Mouse (Mus musculus) C2C12 (cell line): Measurements from ENCODE around the gene Mllt6. TPM values are rescaled to one million over a fixed set of nuclear protein-coding genes. Genes with fewer than 3 reads are reported as not detected.

Experiments used
- H3K27me3 ChIP-seq: one replicate; pipeline ENCODE4 v1.6.1; 2011; ENCODE audit not compliant: control insufficient read depth, insufficient read depth, insufficient read length
- H3K36me3 ChIP-seq: one replicate; pipeline ENCODE4 v1.6.1; 2011; ENCODE audit not compliant: control insufficient read depth, insufficient read depth
- H3K4me3 ChIP-seq: one replicate; pipeline ENCODE4 v1.5.1; 2011; ENCODE audit warnings: mild to moderate bottlenecking, control low read depth; ENCODE audit not compliant: poor library complexity, insufficient read depth, severe bottlenecking
- H3K79me2 ChIP-seq: one replicate; pipeline ENCODE4 v1.6.1; 2011; ENCODE audit not compliant: control insufficient read depth, insufficient read depth
- H3K79me3 ChIP-seq: one replicate; pipeline ENCODE4 v1.6.1; 2011; ENCODE audit warnings: low read depth, control low read depth
- H3ac ChIP-seq: one replicate; pipeline ENCODE3; 2011; ENCODE audit warnings: low read depth; ENCODE audit not compliant: control insufficient read depth, insufficient read length
- CEBPB ChIP-seq: IDR thresholded peaks from one replicate; pipeline ENCODE4 v1.6.1; 2011; ENCODE audit warnings: low read depth, mild to moderate bottlenecking, control low read depth, moderate library complexity
- CTCF ChIP-seq: IDR thresholded peaks from one replicate; pipeline ENCODE4 v1.5.1; 2011; ENCODE audit not compliant: control insufficient read depth, insufficient read depth, insufficient read length
- FOSL1 ChIP-seq: IDR thresholded peaks from one replicate; pipeline ENCODE4 v1.8.0; 2011; ENCODE audit warnings: mild to moderate bottlenecking, low read length; ENCODE audit not compliant: poor library complexity, insufficient read depth, severe bottlenecking
- MAX ChIP-seq: IDR thresholded peaks from one replicate; pipeline ENCODE4 v1.6.1; 2011; ENCODE audit warnings: mild to moderate bottlenecking, control low read depth
- MYOD1 ChIP-seq: IDR thresholded peaks from one replicate; pipeline ENCODE4 v1.6.1; 2011; ENCODE audit warnings: low read depth; ENCODE audit not compliant: control insufficient read depth, insufficient read length
- MYOG ChIP-seq: IDR thresholded peaks from one replicate; pipeline ENCODE4 v1.6.1; 2011; ENCODE audit not compliant: control insufficient read depth, insufficient read length; ENCODE audit errors: extremely low read depth
- USF1 ChIP-seq: IDR thresholded peaks from one replicate; pipeline ENCODE4 v1.6.1; 2011; ENCODE audit warnings: low read depth, mild to moderate bottlenecking, control low read depth, moderate library complexity
- polyA plus RNA-seq: library from polyadenylated mRNA; unstranded; fragments of >200 nt; fragmentation: generic; extraction: Trizol; gene quantifications from one replicate; pipeline ENCODE4 v1.2.1, GENCODE M21; 2012; ENCODE audit warnings: missing spikeins

Gene Mllt6
- polyA plus RNA-seq, 1 experiment, result 12.5 TPM

DNA sequence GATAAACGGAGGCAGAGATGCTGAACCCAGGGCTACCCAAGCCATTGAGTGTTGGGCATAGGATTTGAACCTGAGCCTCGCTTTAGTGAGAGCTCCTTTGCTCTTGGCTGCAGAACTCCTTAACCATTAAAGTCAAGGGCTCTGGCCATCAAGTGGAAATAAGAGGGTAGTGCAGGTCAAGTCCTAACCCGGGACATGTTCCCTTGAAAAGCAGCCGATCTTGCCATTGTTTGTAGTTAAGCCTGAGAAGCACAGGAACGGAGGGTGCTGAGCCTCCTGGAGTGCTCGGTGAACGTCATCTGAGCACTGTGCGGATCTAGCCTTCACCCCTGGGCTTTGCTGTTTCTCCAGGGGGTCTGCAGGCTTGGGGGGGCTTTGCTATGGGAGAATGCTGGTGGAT lies 14.6 kb downstream of the Mllt6 start:
- Histone ChIP-seq H3K27me3 (no peaks in the 10 kb centered on the region), H3K4me3 (no peak overlapping the region), H3ac (no peak overlapping the region)

DNA sequence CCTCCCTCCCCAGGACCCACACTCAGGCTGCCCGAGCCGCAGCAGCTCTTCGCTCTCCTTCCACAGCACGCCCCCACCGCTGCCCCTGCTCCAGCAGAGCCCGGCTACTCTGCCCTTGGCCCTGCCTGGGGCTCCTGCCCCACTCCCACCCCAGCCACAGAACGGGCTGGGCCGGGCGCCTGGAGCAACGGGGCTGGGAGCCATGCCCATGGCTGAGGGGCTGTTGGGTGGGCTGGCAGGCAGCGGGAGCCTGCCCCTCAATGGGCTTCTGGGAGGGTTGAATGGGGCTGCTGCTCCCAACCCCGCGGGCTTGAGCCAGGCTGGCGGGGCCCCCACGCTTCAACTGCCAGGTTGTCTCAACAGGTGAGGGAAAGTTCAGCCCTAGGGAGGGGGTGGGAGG lies 15.1 kb downstream of the Mllt6 start:
- Histone ChIP-seq H3K79me2 (no peaks in the 10 kb centered on the region), H3K79me3 (no peaks in the 10 kb centered on the region), H3ac (no peak overlapping the region), H3K36me3 (peaks cover 51% of the 10 kb centered on the region), H3K4me3 (no peak overlapping the region), H3K27me3 (no peaks in the 10 kb centered on the region)
- TF ChIP-seq MYOG (no peak), FOSL1 (no peak), MYOD1 (no peak), CTCF (no peak), MAX (no peak)

More for the DNA sequence above, 14.6 kb downstream of the Mllt6 start:
- no peaks in the 10 kb centered on the region for H3K79me3 ChIP-seq
- H3K79me2 ChIP-seq, result no peaks in the 10 kb centered on the region
- H3K36me3 ChIP-seq, result peaks cover 55% of the 10 kb centered on the region
- TF ChIP-seq CTCF (no peak), FOSL1 (no peak), USF1 (no peak), MAX (no peak), MYOG (no peak), CEBPB (no peak)

DNA sequence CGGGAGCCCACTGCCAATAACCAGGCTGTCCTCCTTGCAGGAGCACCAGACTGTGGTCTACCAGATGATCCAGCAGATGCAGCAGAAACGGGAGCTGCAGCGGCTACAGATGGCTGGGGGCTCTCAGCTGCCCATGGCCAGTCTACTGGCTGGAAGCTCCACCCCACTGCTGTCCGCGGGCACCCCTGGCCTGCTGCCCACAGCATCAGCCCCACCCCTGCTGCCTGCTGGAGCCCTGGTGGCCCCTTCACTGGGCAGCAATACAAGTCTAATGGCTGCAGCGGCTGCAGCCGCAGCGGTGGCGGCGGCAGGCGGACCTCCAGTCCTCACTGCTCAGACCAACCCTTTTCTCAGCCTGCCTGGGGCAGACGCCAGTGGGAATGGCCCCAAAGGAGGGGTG lies 17.2 kb downstream of the Mllt6 start:
- Histone ChIP-seq H3K36me3 (peaks cover 38% of the 10 kb centered on the region), H3K4me3 (no peak overlapping the region), H3K79me2 (no peaks in the 10 kb centered on the region), H3K79me3 (no peaks in the 10 kb centered on the region), H3ac (no peak overlapping the region), H3K27me3 (no peaks in the 10 kb centered on the region)
- TF ChIP-seq MAX (no peak), CEBPB (no peak), USF1 (no peak), MYOD1 (no peak)

DNA sequence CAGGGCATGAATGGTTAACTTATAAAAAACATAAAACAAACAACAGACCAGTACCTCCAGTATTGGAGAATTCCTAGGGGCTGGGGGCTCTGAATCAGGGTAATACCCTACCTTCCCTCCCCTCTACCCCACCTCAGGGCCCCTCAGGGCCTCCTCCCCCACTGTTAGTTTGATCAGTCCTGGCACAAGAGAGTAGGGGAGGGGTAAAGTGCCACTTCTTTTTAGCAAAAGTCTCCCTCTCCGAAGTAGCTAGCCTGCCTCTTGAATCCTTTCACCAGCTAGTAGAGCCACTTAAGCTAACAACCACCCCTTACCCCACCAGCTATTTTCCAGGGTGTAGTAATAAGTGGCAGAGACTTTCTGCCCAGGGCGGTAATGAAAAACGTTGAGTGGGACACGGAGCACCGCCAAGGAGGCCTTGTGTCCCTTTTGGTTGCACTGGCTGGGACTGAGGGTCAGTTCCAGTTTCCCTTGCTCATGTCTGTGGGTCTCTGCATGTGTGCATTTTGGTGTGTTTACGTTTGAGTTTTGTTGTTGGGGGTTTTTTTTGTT lies 19.4 kb downstream of the Mllt6 start:
- H3K79me2 ChIP-seq, result peaks cover 16% of the 10 kb centered on the region
- H3K79me3 ChIP-seq, result peaks cover 4% of the 10 kb centered on the region
- no peak overlapping the region for H3K4me3 ChIP-seq
- H3ac ChIP-seq, result no peak overlapping the region
- no peaks in the 10 kb centered on the region for H3K27me3 ChIP-seq
- TF ChIP-seq CTCF (no peak), MYOG (no peak), MYOD1 (no peak), MAX (no peak), USF1 (no peak), CEBPB (no peak), FOSL1 (no peak)
- H3K36me3 ChIP-seq, result peaks cover 32% of the 10 kb centered on the region

DNA sequence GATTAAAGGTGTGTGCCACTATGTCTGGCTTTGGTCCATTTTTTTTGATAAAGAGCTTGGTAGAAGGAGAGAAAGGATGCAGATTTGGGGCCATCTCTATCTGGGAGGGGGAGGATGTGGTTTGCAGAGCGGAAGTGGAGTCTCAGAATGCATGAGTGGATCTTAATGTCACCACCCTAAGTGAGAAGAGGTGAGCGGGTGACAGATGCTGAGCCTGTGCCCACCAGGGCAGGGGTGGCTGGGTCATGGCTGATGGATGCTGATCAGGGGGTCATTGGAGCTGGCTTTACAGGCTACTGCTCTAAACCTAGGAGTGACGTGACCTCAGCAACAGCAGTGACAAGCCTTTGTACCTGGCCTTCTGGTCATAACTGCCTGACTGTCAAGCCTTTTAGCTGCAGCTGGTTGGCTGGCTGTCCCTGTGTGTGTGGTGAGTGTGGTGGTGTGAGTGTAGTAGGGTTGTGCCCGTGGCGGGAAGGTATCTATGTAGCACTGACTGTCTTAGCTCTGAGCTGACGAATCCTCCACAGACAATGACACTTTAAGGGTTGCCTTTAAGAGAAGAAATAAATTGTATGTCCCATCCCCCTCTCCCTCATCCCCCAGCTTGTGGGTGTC lies 21.0 kb downstream of the Mllt6 start:
- Histone ChIP-seq H3ac (no peak overlapping the region), H3K36me3 (peaks cover 41% of the 10 kb centered on the region), H3K79me3 (peaks cover 7% of the 10 kb centered on the region), H3K27me3 (no peaks in the 10 kb centered on the region), H3K79me2 (peaks cover 27% of the 10 kb centered on the region), H3K4me3 (no peak overlapping the region)
- no peak for TF ChIP-seq CEBPB
- TF ChIP-seq MYOD1, result no peak
- no peak for TF ChIP-seq USF1
- TF ChIP-seq MAX, result no peak
- no peak for TF ChIP-seq FOSL1
- no peak for TF ChIP-seq CTCF
- no peak for TF ChIP-seq MYOG

DNA sequence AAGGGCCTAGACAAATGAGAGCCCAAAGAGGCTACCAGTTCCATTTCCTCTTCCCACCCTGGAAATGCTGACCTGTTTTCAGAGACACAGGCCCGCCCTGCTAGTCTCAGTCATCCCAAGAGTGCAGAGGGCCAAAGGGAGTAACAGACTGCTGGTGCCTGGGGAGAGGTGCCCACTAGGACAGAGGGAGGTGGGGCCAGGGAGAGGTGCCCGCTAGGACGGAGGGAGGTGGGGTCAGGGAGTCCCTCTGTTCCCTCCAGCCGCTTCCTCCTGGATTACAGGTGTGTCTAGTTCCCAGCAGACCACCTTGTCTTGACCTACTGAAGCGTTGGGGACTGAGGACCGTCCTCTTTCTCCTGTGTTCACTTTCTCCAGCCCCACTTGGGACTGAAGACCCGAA lies 21.6 kb downstream of the Mllt6 start:
- TF ChIP-seq CEBPB (no peak), MYOD1 (no peak), FOSL1 (no peak), MYOG (no peak), USF1 (no peak), CTCF (no peak), MAX (no peak)
- peaks cover 11% of the 10 kb centered on the region for H3K79me3 ChIP-seq
- H3K4me3 ChIP-seq, result no peak overlapping the region
- no peaks in the 10 kb centered on the region for H3K27me3 ChIP-seq
- peaks cover 39% of the 10 kb centered on the region for H3K36me3 ChIP-seq
- H3K79me2 ChIP-seq, result peaks cover 32% of the 10 kb centered on the region
- no peak overlapping the region for H3ac ChIP-seq
